ENCODE assay signal across 24 mouse cellular contexts in the genomic region with DNA sequence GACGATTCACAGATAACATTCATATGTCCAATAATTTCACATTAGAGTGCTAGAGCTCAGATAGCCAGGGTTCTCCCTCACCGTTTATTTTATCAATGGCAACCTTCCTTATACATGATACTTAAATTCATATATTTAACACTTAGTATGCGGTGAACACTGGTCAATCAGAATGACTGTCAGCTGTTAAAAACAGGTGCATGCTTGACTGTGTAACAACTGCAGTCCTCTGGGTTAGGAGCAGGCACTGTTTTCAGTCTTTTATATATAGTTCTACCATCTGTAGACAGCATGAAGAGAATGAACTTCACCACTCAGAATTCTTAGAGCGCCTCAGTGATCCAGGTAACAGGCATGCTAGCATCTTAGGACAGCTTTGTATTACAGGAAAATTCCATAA.
DNase-seq lines count a peak whose midpoint lies in the region; ATAC-seq and TF ChIP-seq lines count a peak whose summit lies in the region.
"Had no signal": no experiment of that assay in that cellular context is flagged by ENCODE, and none has a peak within 500 bp of the region (broad histone marks: within the 10 kb centered on the region; RNA-seq: fewer than 3 reads in every experiment).

No protein-coding gene starts in this region.

- H3K9ac ChIP-seq in heart, adult 2 months (ENCODE audit: low read depth, low read length), result no peak overlapping the region
- H3K9ac ChIP-seq in heart, embryonic 14.5 days (ENCODE audit: low read length), result no peak overlapping the region
- H3K9ac ChIP-seq in heart, embryonic 16.5 days (ENCODE audit: low read length), result peak overlapping the region; percentile 38; the same call in 1 of the 2 replicates
- no peak overlapping the region for H3K9ac ChIP-seq in heart, embryonic 12.5 days
- H3K9ac ChIP-seq: embryonic facial prominence, embryonic 12.5 days; forebrain, embryonic 13.5 days had no signal

- 0 out of 2 replicates have a peak overlapping the region, but pooled peaks have one; percentile 7 for H3K4me3 ChIP-seq in heart, adult 2 months
- no peak overlapping the region for H3K4me3 ChIP-seq in heart, embryonic 14.5 days (ENCODE audit: control insufficient read depth in 1 of 2, insufficient read depth in 1 of 2, low read depth in 1 of 2, low read length in 2 of 2)
- H3K4me3 ChIP-seq in heart, embryonic 16.5 days (ENCODE audit: low read length), result peak overlapping the region; percentile 14; the same call in 1 of the 2 replicates
- H3K4me3 ChIP-seq in heart, embryonic 12.5 days, result no peak overlapping the region
- peak overlapping the region; percentile 31 for H3K4me3 ChIP-seq in myocyte
- H3K4me3 ChIP-seq: embryonic facial prominence, embryonic 10.5 days; embryonic facial prominence, embryonic 12.5 days; forebrain, embryonic 13.5 days had no signal

- H3K27me3 ChIP-seq in heart, adult 2 months (ENCODE audit: control insufficient read depth, insufficient read depth, low read length), result no peaks in the 10 kb centered on the region
- no peaks in the 10 kb centered on the region for H3K27me3 ChIP-seq in heart, embryonic 14.5 days (ENCODE audit: control insufficient read depth, insufficient read depth, low read length)
- no peaks in the 10 kb centered on the region for H3K27me3 ChIP-seq in heart, embryonic 16.5 days (ENCODE audit: control insufficient read depth, insufficient read depth, low read length)
- no peaks in the 10 kb centered on the region for H3K27me3 ChIP-seq in heart, embryonic 12.5 days (replicated peaks)
- no peaks in the 10 kb centered on the region for H3K27me3 ChIP-seq in myocyte (ENCODE audit: control insufficient read depth, insufficient read depth, insufficient read length)
- H3K27me3 ChIP-seq: CH12.LX; embryonic facial prominence, embryonic 12.5 days; forebrain, embryonic 13.5 days; Patski had no signal

- no peaks in the 10 kb centered on the region for H3K9me3 ChIP-seq in heart, embryonic 14.5 days (ENCODE audit: control insufficient read depth, low read length)
- no peaks in the 10 kb centered on the region for H3K9me3 ChIP-seq in heart, embryonic 16.5 days (replicated peaks; ENCODE audit: control insufficient read depth, low read length)
- H3K9me3 ChIP-seq in heart, embryonic 12.5 days (replicated peaks), result no peaks in the 10 kb centered on the region
- H3K9me3 ChIP-seq: embryonic facial prominence, embryonic 10.5 days; embryonic facial prominence, embryonic 12.5 days; forebrain, embryonic 13.5 days had no signal

- H3ac ChIP-seq in myocyte (ENCODE audit: control insufficient read depth, insufficient read length), result no peak overlapping the region

- H3K79me2 ChIP-seq in heart, adult 2 months (replicated peaks; ENCODE audit: control insufficient read depth, insufficient read depth, low read length), result no peaks in the 10 kb centered on the region
- H3K79me2 ChIP-seq in myocyte (ENCODE audit: control insufficient read depth, insufficient read depth), result peaks cover 58% of the 10 kb centered on the region

- intact Hi-C loops in heart, adult 2 months (cut with DNase I), result no loop called here

- H3K4me2 ChIP-seq in heart, embryonic 14.5 days (ENCODE audit: low read length), result peak overlapping the region; percentile 68
- H3K4me2 ChIP-seq in heart, embryonic 16.5 days (ENCODE audit: low read depth, low read length), result peak overlapping the region; percentile 49
- H3K4me2 ChIP-seq in heart, embryonic 12.5 days, result no peak overlapping the region
- peak overlapping the region; percentile 66 for H3K4me2 ChIP-seq in myocyte (ENCODE audit: low read depth)
- H3K4me2 ChIP-seq: embryonic facial prominence, embryonic 12.5 days; forebrain, embryonic 13.5 days had no signal

- no peak for DNase-seq in heart, adult 2 months
- no peak for DNase-seq in heart, postnatal 4 days
- no peak for DNase-seq in heart, adult 8-10 months (ENCODE audit: low spot score)
- DNase-seq: adrenal gland, adult 8-10 months; adrenal gland, postnatal 14 days; adrenal gland, postnatal 36 days; B cell, adult 2 months; cerebellum, adult 11-12 months; cerebellum, adult 2 months; cerebellum, adult 9-10 months; cerebellum, postnatal 10 days; cerebellum, postnatal 25 days had no signal

- WGBS in heart, adult 2 months, result 66% methylated on average over 4 of the region's 4 CpGs
- WGBS in heart, embryonic 14.5 days, result 80% methylated on average over 4 of the region's 4 CpGs
- 76% methylated on average over 4 of the region's 4 CpGs for WGBS in heart, embryonic 16.5 days
- WGBS in heart, embryonic 12.5 days, result 78% methylated on average over 4 of the region's 4 CpGs

- TF ChIP-seq EP300 in heart, adult 2 months (IDR thresholded peaks at IDR 0.05; ENCODE audit: insufficient read depth, low read depth, low read length), result no peak

- TF ChIP-seq CTCF in heart, adult 2 months (IDR thresholded peaks at IDR 0.05), result no peak

- H3K27ac ChIP-seq in heart, adult 2 months, result no peak overlapping the region
- no peak overlapping the region; a peak in 1 of 4 replicates for H3K27ac ChIP-seq in heart, embryonic 14.5 days (replicated peaks in 1 of 2; ENCODE audit: control insufficient read depth in 1 of 2, insufficient read depth in 1 of 2, low read depth in 2 of 2, low read length in 2 of 2)
- no peak overlapping the region for H3K27ac ChIP-seq in heart, embryonic 16.5 days (ENCODE audit: low read length)
- H3K27ac ChIP-seq in heart, embryonic 12.5 days (ENCODE audit: poor library complexity, severe bottlenecking), result no peak overlapping the region
- H3K27ac ChIP-seq: embryonic facial prominence, embryonic 10.5 days; embryonic facial prominence, embryonic 12.5 days; forebrain, embryonic 13.5 days had no signal

- H3K36me3 ChIP-seq in heart, adult 2 months (ENCODE audit: control insufficient read depth, insufficient read depth, low read length), result peaks cover 2% of the 10 kb centered on the region; the same call in 1 of the 2 replicates
- H3K36me3 ChIP-seq in heart, embryonic 14.5 days (ENCODE audit: control insufficient read depth, insufficient read depth, low read length), result no peaks in the 10 kb centered on the region
- H3K36me3 ChIP-seq in heart, embryonic 16.5 days (ENCODE audit: control insufficient read depth, insufficient read depth), result no peaks in the 10 kb centered on the region
- no peaks in the 10 kb centered on the region for H3K36me3 ChIP-seq in heart, embryonic 12.5 days
- H3K36me3 ChIP-seq in myocyte (ENCODE audit: control insufficient read depth, insufficient read depth), result no peaks in the 10 kb centered on the region
- H3K36me3 ChIP-seq: embryonic facial prominence, embryonic 10.5 days; embryonic facial prominence, embryonic 12.5 days; G1E had no signal

- H3K4me1 ChIP-seq in heart, adult 2 months (ENCODE audit: control insufficient read depth, insufficient read depth, low read length), result peaks cover 5% of the 10 kb centered on the region
- H3K4me1 ChIP-seq in heart, embryonic 14.5 days (ENCODE audit: control insufficient read depth in 2 of 2, insufficient read depth in 2 of 2, low read length in 2 of 2), result peaks cover 14 to 26% of the 10 kb centered on the region in 2 experiments
- H3K4me1 ChIP-seq in heart, embryonic 16.5 days (ENCODE audit: control insufficient read depth, insufficient read depth, low read length), result peaks cover 11% of the 10 kb centered on the region
- peaks cover 23% of the 10 kb centered on the region for H3K4me1 ChIP-seq in heart, embryonic 12.5 days (replicated peaks)

- ATAC-seq in heart, embryonic 14.5 days (ENCODE audit: insufficient number of reproducible peaks, insufficient read depth, low FRiP score, low read depth), result no peak
- no peak for ATAC-seq in heart, embryonic 16.5 days (replicated peaks; ENCODE audit: extremely low read depth, insufficient read depth, low FRiP score)
- no peak for ATAC-seq in heart, embryonic 12.5 days (ENCODE audit: insufficient number of reproducible peaks, low FRiP score)
- ATAC-seq: activated CD4-positive, CD25-positive, alpha-beta regulatory T cell, adult 4 months; CD4-positive, CD25-positive, alpha-beta regulatory T cell, adult 4 months; forebrain, embryonic 13.5 days; Patski had no signal

- TF ChIP-seq POLR2A in heart, adult 2 months (IDR thresholded peaks at IDR 0.05; ENCODE audit: insufficient read depth, low read depth, low read length), result no peak
- TF ChIP-seq POLR2A in myocyte (IDR thresholded peaks at IDR 0.05; ENCODE audit: insufficient read length, low read depth), result no peak

TF ChIP-seq in myocyte, 11 proteins besides CTCF, POLR2A, EP300 and RAD21:
- TF ChIP-seq TCF12 (IDR thresholded peaks at IDR 0.05; ENCODE audit: insufficient read depth, poor library complexity, severe bottlenecking) (peak; percentile 66), REST (IDR thresholded peaks at IDR 0.05; ENCODE audit: insufficient read depth, insufficient read length) (no peak), TCF3 (IDR thresholded peaks at IDR 0.05; ENCODE audit: insufficient read length, low read depth) (peak; percentile 63), MYOG (IDR thresholded peaks at IDR 0.05; ENCODE audit: control insufficient read depth in 1 of 3, insufficient read depth in 1 of 3, insufficient read length in 2 of 3, low read depth in 2 of 3) (peak in 2 of 3 experiments; percentile 28 to 74), MYOD1 (IDR thresholded peaks at IDR 0.05; ENCODE audit: control insufficient read depth in 1 of 3, insufficient read length in 2 of 3, low read depth in 2 of 3) (peak; percentile 50 to 77 (median 67)), SRF (IDR thresholded peaks at IDR 0.05; ENCODE audit: control insufficient read depth, insufficient read length, low read depth) (no peak), POLR2AphosphoS2 (IDR thresholded peaks at IDR 0.05; ENCODE audit: insufficient read length, low read depth) (no peak), MAX (IDR thresholded peaks at IDR 0.05; ENCODE audit: low read depth) (no peak), USF1 (IDR thresholded peaks at IDR 0.05; ENCODE audit: low read depth) (no peak)
TF ChIP-seq in myocyte: peak in this region for 4.

Comparison
In these comparisons a context has a peak if more than half of its experiments do, and no peak if none do; other contexts are left out.
1. H3K4me3 ChIP-seq: peak in heart, adult 2 months (single experiment), heart, embryonic 16.5 days (single experiment) and myocyte (single experiment); none in heart, embryonic 14.5 days (0 of 2) and heart, embryonic 12.5 days (single experiment).